Mouse (Mus musculus): Measurements from ENCODE around the gene 2810021J22Rik. TPM values are rescaled to one million over a fixed set of nuclear protein-coding genes. Genes with fewer than 3 reads are reported as not detected.

Gene 2810021J22Rik
- polyA plus RNA-seq, 1 experiment from 2014 or later: 12.8 TPM

GRCm38 (mm10) chr11:58903511-58904409 lies 36.7 kb downstream of the 2810021J22Rik start, which contains the start of gene Zfp39:
Zfp39 (minus strand) TSS chr11:58904225.
- H3K4me2 ChIP-seq (ENCODE audit: low read depth, low read length, severe bottlenecking): peak within 1 kb of the TSS; percentile 89
- no peaks in the 10 kb centered on the region; the same call in 1 of the 2 replicates for H3K36me3 ChIP-seq (ENCODE audit: control insufficient read depth, insufficient read depth, low read length)
- ATAC-seq (replicated peaks; ENCODE audit: low FRiP score) (peak; percentile 98), DNase-seq (ENCODE audit: low spot score) (peak; percentile 97)
- no peaks in the 10 kb centered on the region for H3K9me3 ChIP-seq (ENCODE audit: control insufficient read depth, low read length)
- H3K4me1 ChIP-seq (replicated peaks; ENCODE audit: control insufficient read depth, insufficient read depth, low read length): 0 out of 2 replicates have a peak, but pooled peaks cover 2% of the 10 kb centered on the region
- peak within 1 kb of the TSS; percentile 94 for H3K9ac ChIP-seq (ENCODE audit: low read length)
- WGBS: under 1% methylated on average over 40 of the region's 40 CpGs
- peak within 1 kb of the TSS; percentile 53 for H3K27ac ChIP-seq (ENCODE audit: low read depth, low read length)
- no peaks in the 10 kb centered on the region for H3K27me3 ChIP-seq (ENCODE audit: control insufficient read depth, insufficient read depth, low read length)
- peak within 1 kb of the TSS; percentile 79 for H3K4me3 ChIP-seq (ENCODE audit: low read depth, low read length)

- Histone ChIP-seq H3K27me3 (ENCODE audit: control insufficient read depth, insufficient read depth, low read length) (no peaks in the 10 kb centered on the region), H3K4me1 (replicated peaks; ENCODE audit: control insufficient read depth, insufficient read depth, low read length) (0 out of 2 replicates have a peak, but pooled peaks cover 2% of the 10 kb centered on the region), H3K36me3 (ENCODE audit: control insufficient read depth, insufficient read depth, low read length) (no peaks in the 10 kb centered on the region), H3K27ac (ENCODE audit: low read depth, low read length) (no peak overlapping the region), H3K4me2 (ENCODE audit: low read depth, low read length, severe bottlenecking) (peak overlapping the region; percentile 89; the same call in 1 of the 2 replicates), H3K9me3 (ENCODE audit: control insufficient read depth, low read length) (no peaks in the 10 kb centered on the region), H3K9ac (ENCODE audit: low read length) (0 out of 2 replicates have a peak overlapping the region, but pooled peaks have one; percentile 35), H3K4me3 (ENCODE audit: low read depth, low read length) (peak overlapping the region; percentile 79)
- WGBS: 3% methylated on average over 8 of the region's 8 CpGs
- ATAC-seq (replicated peaks; ENCODE audit: low FRiP score): no peak; the same call in 1 of the 2 replicates
- no peak for DNase-seq (ENCODE audit: low spot score)
Measured at GRCm38 (mm10) chr11:58904410-58904718, 37.3 kb downstream of the 2810021J22Rik start.

- ATAC-seq (replicated peaks; ENCODE audit: low FRiP score): 0 out of 2 replicates have a peak, but pooled peaks have one; percentile 34
- no peaks in the 10 kb centered on the region for H3K9me3 ChIP-seq (ENCODE audit: control insufficient read depth, low read length)
- H3K4me3 ChIP-seq (ENCODE audit: low read depth, low read length): no peak overlapping the region
- H3K4me2 ChIP-seq (ENCODE audit: low read depth, low read length, severe bottlenecking): no peak overlapping the region
- no peak overlapping the region for H3K27ac ChIP-seq (ENCODE audit: low read depth, low read length)
- 0 out of 2 replicates have a peak, but pooled peaks cover 2% of the 10 kb centered on the region for H3K4me1 ChIP-seq (replicated peaks; ENCODE audit: control insufficient read depth, insufficient read depth, low read length)
- no peaks in the 10 kb centered on the region for H3K27me3 ChIP-seq (ENCODE audit: control insufficient read depth, insufficient read depth, low read length)
- H3K36me3 ChIP-seq (ENCODE audit: control insufficient read depth, insufficient read depth, low read length): no peaks in the 10 kb centered on the region
- 51% methylated on average over 6 of the region's 6 CpGs for WGBS
- DNase-seq (ENCODE audit: low spot score): no peak
- H3K9ac ChIP-seq (ENCODE audit: low read length): no peak overlapping the region
Measured at GRCm38 (mm10) chr11:58904838-58905237, 37.8 kb downstream of the 2810021J22Rik start.

- no peak overlapping the region for H3K4me3 ChIP-seq (ENCODE audit: low read depth, low read length)
- no peaks in the 10 kb centered on the region for H3K36me3 ChIP-seq (ENCODE audit: control insufficient read depth, insufficient read depth, low read length)
- no peaks in the 10 kb centered on the region for H3K9me3 ChIP-seq (ENCODE audit: control insufficient read depth, low read length)
- H3K4me1 ChIP-seq (replicated peaks; ENCODE audit: control insufficient read depth, insufficient read depth, low read length): 0 out of 2 replicates have a peak, but pooled peaks cover 2% of the 10 kb centered on the region
- H3K4me2 ChIP-seq (ENCODE audit: low read depth, low read length, severe bottlenecking): peak overlapping the region; percentile 46; the same call in 1 of the 2 replicates
- H3K9ac ChIP-seq (ENCODE audit: low read length): no peak overlapping the region
- no peak for ATAC-seq (replicated peaks; ENCODE audit: low FRiP score)
- WGBS: 94% methylated on average over 1 of the region's 1 CpGs
- H3K27ac ChIP-seq (ENCODE audit: low read depth, low read length): no peak overlapping the region
- no peak for DNase-seq (ENCODE audit: low spot score)
- H3K27me3 ChIP-seq (ENCODE audit: control insufficient read depth, insufficient read depth, low read length): no peaks in the 10 kb centered on the region
Measured at GRCm38 (mm10) chr11:58913776-58914175, 46.8 kb downstream of the 2810021J22Rik start.

GRCm38 (mm10) chr11:58914461-58915028 lies 47.5 kb downstream of the 2810021J22Rik start:
- Histone ChIP-seq H3K27ac (ENCODE audit: low read depth, low read length) (no peak overlapping the region), H3K4me3 (ENCODE audit: low read depth, low read length) (peak overlapping the region; percentile 22), H3K9ac (ENCODE audit: low read length) (peak overlapping the region; percentile 48), H3K4me1 (replicated peaks; ENCODE audit: control insufficient read depth, insufficient read depth, low read length) (0 out of 2 replicates have a peak, but pooled peaks cover 2% of the 10 kb centered on the region), H3K27me3 (ENCODE audit: control insufficient read depth, insufficient read depth, low read length) (no peaks in the 10 kb centered on the region), H3K36me3 (ENCODE audit: control insufficient read depth, insufficient read depth, low read length) (no peaks in the 10 kb centered on the region), H3K4me2 (ENCODE audit: low read depth, low read length, severe bottlenecking) (peak overlapping the region; percentile 46), H3K9me3 (ENCODE audit: control insufficient read depth, low read length) (no peaks in the 10 kb centered on the region)
- DNase-seq (ENCODE audit: low spot score): peak; percentile 60
- 22% methylated on average over 17 of the region's 17 CpGs for WGBS
- ATAC-seq (replicated peaks; ENCODE audit: low FRiP score): no peak

GRCm38 (mm10) chr11:58916879-58917744 lies 50.1 kb downstream of the 2810021J22Rik start:
- H3K27ac ChIP-seq (ENCODE audit: low read depth, low read length): no peak overlapping the region
- DNase-seq (ENCODE audit: low spot score): peak; percentile 74
- no peak for ATAC-seq (replicated peaks; ENCODE audit: low FRiP score)
- no peaks in the 10 kb centered on the region for H3K27me3 ChIP-seq (ENCODE audit: control insufficient read depth, insufficient read depth, low read length)
- H3K36me3 ChIP-seq (ENCODE audit: control insufficient read depth, insufficient read depth, low read length): no peaks in the 10 kb centered on the region
- 0 out of 2 replicates have a peak, but pooled peaks cover 2% of the 10 kb centered on the region for H3K4me1 ChIP-seq (replicated peaks; ENCODE audit: control insufficient read depth, insufficient read depth, low read length)
- 55% methylated on average over 14 of the region's 14 CpGs for WGBS
- H3K4me3 ChIP-seq (ENCODE audit: low read depth, low read length): no peak overlapping the region
- no peak overlapping the region for H3K9ac ChIP-seq (ENCODE audit: low read length)
- H3K4me2 ChIP-seq (ENCODE audit: low read depth, low read length, severe bottlenecking): no peak overlapping the region
- no peaks in the 10 kb centered on the region for H3K9me3 ChIP-seq (ENCODE audit: control insufficient read depth, low read length)

- H3K4me3 ChIP-seq (ENCODE audit: low read depth, low read length): no peak within 1 kb of the TSS
- H3K27ac ChIP-seq (ENCODE audit: low read depth, low read length): no peak within 1 kb of the TSS
- DNase-seq (ENCODE audit: low spot score) (no peak), ATAC-seq (replicated peaks; ENCODE audit: low FRiP score) (no peak)
- no peaks in the 10 kb centered on the region for H3K36me3 ChIP-seq (ENCODE audit: control insufficient read depth, insufficient read depth, low read length)
- H3K4me2 ChIP-seq (ENCODE audit: low read depth, low read length, severe bottlenecking): no peak within 1 kb of the TSS
- no peaks in the 10 kb centered on the region for H3K9me3 ChIP-seq (ENCODE audit: control insufficient read depth, low read length)
- no peak within 1 kb of the TSS for H3K9ac ChIP-seq (ENCODE audit: low read length)
- H3K27me3 ChIP-seq (ENCODE audit: control insufficient read depth, insufficient read depth, low read length): no peaks in the 10 kb centered on the region
- WGBS: 86% methylated on average over 12 of the region's 12 CpGs
- 0 out of 2 replicates have a peak, but pooled peaks cover 2% of the 10 kb centered on the region for H3K4me1 ChIP-seq (replicated peaks; ENCODE audit: control insufficient read depth, insufficient read depth, low read length)
Measured at GRCm38 (mm10) chr11:58917745-58918366, 50.8 kb downstream of the 2810021J22Rik start, which contains the start of gene Btnl10. Btnl10 (plus strand) TSS chr11:58917908.
